Mouse (Mus musculus): ENCODE results near the gene Map1b. TPM values are rescaled to one million over a fixed set of nuclear protein-coding genes. Genes with fewer than 3 reads are reported as not detected.

Gene Map1b
- polyA plus RNA-seq, 2 experiments, result 0.19 to 1.7 TPM

DNA sequence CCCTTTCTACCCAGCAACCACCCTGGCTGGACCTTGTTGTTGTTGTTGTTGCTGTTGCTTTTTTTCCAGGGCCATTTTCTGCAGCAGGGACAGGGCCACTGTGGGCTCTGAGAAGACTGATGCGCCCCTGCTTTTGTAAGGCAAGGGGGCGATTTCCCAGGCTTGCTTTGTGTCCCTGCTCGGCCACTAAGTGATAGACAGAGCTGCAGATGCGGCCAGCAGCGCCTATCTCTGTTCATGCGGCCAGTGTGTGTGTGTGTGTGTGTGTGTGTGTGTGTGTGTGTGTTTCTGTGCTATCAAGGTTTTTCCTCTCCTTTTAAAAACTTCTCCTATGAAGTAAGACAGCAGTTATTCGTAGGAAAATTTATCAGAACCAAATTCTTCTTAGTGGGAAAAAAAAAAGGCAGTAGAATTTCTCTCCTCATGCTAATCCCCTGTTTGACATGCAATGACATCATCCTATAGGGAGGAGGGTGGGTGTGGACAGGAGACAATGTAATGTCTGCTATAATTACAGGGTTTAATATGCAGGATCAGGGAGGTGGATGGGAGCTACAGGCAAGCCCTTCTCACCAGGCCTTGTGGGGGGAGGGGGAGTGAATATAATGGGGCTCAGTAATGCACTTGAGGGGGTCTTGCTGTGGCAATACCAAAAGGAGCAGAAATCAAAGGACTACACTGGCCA, 23.6 kb downstream of the Map1b start:
- H3K36me3 ChIP-seq (replicated peaks; ENCODE audit: control insufficient read depth, insufficient read depth, low read depth), result no peaks in the 10 kb centered on the region
- TF ChIP-seq EP300 (IDR thresholded peaks at IDR 0.05; ENCODE audit: low read depth) (no peak), CTCF (IDR thresholded peaks at IDR 0.05; ENCODE audit: low read depth) (no peak)
- H3K27ac ChIP-seq, result no peak overlapping the region
- H3K4me3 ChIP-seq (ENCODE audit: insufficient read depth in 1 of 2, low read depth in 2 of 2, low read length in 2 of 2), result no peak overlapping the region
- 49% methylated on average over 7 of the region's 7 CpGs for WGBS (ENCODE audit: insufficient replicate concordance)
- no peak for ATAC-seq (ENCODE audit: insufficient read depth)
- H3K9ac ChIP-seq (replicated peaks), result no peak overlapping the region
- H3K4me2 ChIP-seq (ENCODE audit: low read depth), result no peak overlapping the region
- no peaks in the 10 kb centered on the region for H3K4me1 ChIP-seq (replicated peaks; ENCODE audit: control insufficient read depth in 2 of 2, insufficient read depth in 2 of 2, low read length in 1 of 2)
- no peaks in the 10 kb centered on the region for H3K27me3 ChIP-seq (ENCODE audit: control insufficient read depth, insufficient read depth, low read length)
- no peak for DNase-seq (ENCODE audit: low read depth in 3 of 3, low spot score in 3 of 3)
- no peaks in the 10 kb centered on the region for H3K9me3 ChIP-seq (ENCODE audit: control insufficient read depth, low read length)

DNA sequence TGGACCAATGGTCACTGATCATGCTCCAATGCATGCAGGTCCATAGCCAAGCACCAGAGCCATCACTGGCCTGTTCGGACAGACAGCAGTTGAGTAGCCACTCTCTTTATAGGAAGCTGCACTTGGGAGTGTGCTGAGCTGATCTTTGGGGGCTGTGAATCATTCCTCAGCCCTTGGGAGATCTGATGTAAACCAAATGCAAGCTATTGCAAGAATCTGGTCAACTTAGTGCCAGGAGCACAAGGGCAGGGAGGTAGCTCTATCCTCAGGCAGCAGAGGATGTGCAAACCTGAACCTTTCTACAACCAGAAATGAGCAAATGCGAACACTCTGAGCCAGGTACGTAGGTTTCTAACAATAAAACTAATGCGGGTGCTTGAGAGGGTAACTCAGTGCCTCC, 26.3 kb downstream of the Map1b start:
- DNase-seq (ENCODE audit: low read depth in 3 of 3, low spot score in 3 of 3) (no peak), ATAC-seq (ENCODE audit: insufficient read depth) (no peak)
- Histone ChIP-seq H3K27me3 (ENCODE audit: control insufficient read depth, insufficient read depth, low read length) (no peaks in the 10 kb centered on the region), H3K9me3 (ENCODE audit: control insufficient read depth, low read length) (no peaks in the 10 kb centered on the region), H3K4me1 (replicated peaks; ENCODE audit: control insufficient read depth in 2 of 2, insufficient read depth in 2 of 2, low read length in 1 of 2) (no peaks in the 10 kb centered on the region), H3K9ac (replicated peaks) (no peak overlapping the region), H3K4me3 (ENCODE audit: insufficient read depth in 1 of 2, low read depth in 2 of 2, low read length in 2 of 2) (no peak overlapping the region), H3K36me3 (replicated peaks; ENCODE audit: control insufficient read depth, insufficient read depth, low read depth) (no peaks in the 10 kb centered on the region), H3K4me2 (ENCODE audit: low read depth) (no peak overlapping the region), H3K27ac (no peak overlapping the region)
- 72% methylated on average over 4 of the region's 4 CpGs for WGBS (ENCODE audit: insufficient replicate concordance)
- no peak for TF ChIP-seq CTCF (IDR thresholded peaks at IDR 0.05; ENCODE audit: low read depth)

DNA sequence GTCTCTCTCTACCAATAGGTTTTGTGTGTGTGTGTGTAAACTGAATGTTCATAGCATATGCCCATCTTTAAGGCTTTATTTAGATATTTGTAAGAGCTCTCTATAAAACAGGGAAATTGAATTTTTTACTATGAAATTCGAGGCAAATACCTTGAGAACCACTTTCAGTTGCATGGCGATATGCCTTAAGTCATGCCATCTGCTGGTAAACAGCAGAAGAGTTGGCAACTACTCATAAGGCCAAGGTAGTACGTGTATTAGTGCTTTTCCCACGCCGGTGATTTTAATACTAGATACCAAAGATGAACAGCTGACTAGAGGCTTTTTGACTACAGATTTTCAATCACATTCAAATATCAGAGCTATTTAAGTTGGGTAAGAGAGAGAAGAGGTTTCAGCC, 27.2 kb downstream of the Map1b start:
- no peaks in the 10 kb centered on the region for H3K9me3 ChIP-seq (ENCODE audit: control insufficient read depth, low read length)
- no peaks in the 10 kb centered on the region for H3K27me3 ChIP-seq (ENCODE audit: control insufficient read depth, insufficient read depth, low read length)
- H3K4me3 ChIP-seq (ENCODE audit: insufficient read depth in 1 of 2, low read depth in 2 of 2, low read length in 2 of 2), result no peak overlapping the region
- DNase-seq (ENCODE audit: low read depth in 3 of 3, low spot score in 3 of 3), result no peak
- no peak for ATAC-seq (ENCODE audit: insufficient read depth)
- no peak overlapping the region for H3K27ac ChIP-seq
- no peaks in the 10 kb centered on the region for H3K36me3 ChIP-seq (replicated peaks; ENCODE audit: control insufficient read depth, insufficient read depth, low read depth)
- 72% methylated on average over 5 of the region's 5 CpGs for WGBS (ENCODE audit: insufficient replicate concordance)
- no peak overlapping the region for H3K9ac ChIP-seq (replicated peaks)
- no peak for TF ChIP-seq EP300 (IDR thresholded peaks at IDR 0.05; ENCODE audit: low read depth)
- TF ChIP-seq CTCF (IDR thresholded peaks at IDR 0.05; ENCODE audit: low read depth), result no peak
- H3K4me2 ChIP-seq (ENCODE audit: low read depth), result no peak overlapping the region
- no peaks in the 10 kb centered on the region for H3K4me1 ChIP-seq (replicated peaks; ENCODE audit: control insufficient read depth in 2 of 2, insufficient read depth in 2 of 2, low read length in 1 of 2)

DNA sequence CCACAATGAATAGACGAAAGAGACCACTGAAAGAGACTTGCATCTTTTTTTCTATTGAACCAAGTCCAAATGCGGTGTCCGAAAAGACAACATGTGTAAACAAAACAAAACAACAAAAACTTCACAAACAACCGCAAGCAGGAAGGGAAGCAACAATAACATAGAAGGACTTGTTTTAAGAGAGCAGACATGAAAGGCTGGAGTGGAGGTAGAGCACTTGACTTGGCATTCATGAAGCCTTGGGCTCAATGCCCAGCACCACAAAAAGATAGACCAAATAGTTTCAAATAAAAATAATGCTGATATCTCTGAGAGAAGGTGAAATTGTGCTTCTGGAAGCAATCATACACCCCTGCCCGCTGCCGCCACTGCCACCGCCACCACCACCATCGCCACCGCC, 30.5 kb downstream of the Map1b start:
- H3K9me3 ChIP-seq (ENCODE audit: control insufficient read depth, low read length), result no peaks in the 10 kb centered on the region
- H3K27ac ChIP-seq, result no peak overlapping the region
- no peaks in the 10 kb centered on the region for H3K27me3 ChIP-seq (ENCODE audit: control insufficient read depth, insufficient read depth, low read length)
- ATAC-seq (ENCODE audit: insufficient read depth), result no peak
- no peak overlapping the region for H3K4me2 ChIP-seq (ENCODE audit: low read depth)
- 82% methylated on average over 9 of the region's 9 CpGs for WGBS (ENCODE audit: insufficient replicate concordance)
- no peaks in the 10 kb centered on the region for H3K36me3 ChIP-seq (replicated peaks; ENCODE audit: control insufficient read depth, insufficient read depth, low read depth)
- no peak overlapping the region for H3K4me3 ChIP-seq (ENCODE audit: insufficient read depth in 1 of 2, low read depth in 2 of 2, low read length in 2 of 2)
- H3K4me1 ChIP-seq (replicated peaks; ENCODE audit: control insufficient read depth in 2 of 2, insufficient read depth in 2 of 2, low read length in 1 of 2), result no peaks in the 10 kb centered on the region
- TF ChIP-seq CTCF (IDR thresholded peaks at IDR 0.05; ENCODE audit: low read depth) (no peak), EP300 (IDR thresholded peaks at IDR 0.05; ENCODE audit: low read depth) (no peak)
- DNase-seq (ENCODE audit: low read depth in 3 of 3, low spot score in 3 of 3), result no peak
- H3K9ac ChIP-seq (replicated peaks), result no peak overlapping the region

DNA sequence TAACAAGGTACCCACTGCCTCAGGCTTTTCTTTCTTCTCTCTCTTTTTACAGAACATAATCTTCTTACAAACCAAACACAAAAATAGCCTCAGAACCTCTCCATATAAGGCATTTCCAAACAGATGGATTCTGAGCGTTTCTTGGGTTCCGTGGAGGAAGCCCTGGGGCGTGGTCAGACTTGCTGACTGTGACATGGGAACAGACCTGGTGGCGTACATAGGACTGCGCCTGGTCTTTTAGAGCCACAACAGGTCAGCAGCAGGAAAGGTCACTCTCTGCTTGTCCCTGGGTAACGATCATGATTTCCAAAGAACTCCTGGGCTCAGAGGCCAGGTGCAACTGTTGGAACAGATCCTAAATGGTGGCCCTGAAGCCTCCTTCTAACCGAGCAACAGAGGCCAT, 31.0 kb downstream of the Map1b start:
- Histone ChIP-seq H3K9ac (replicated peaks) (no peak overlapping the region), H3K27ac (no peak overlapping the region), H3K4me1 (replicated peaks; ENCODE audit: control insufficient read depth in 2 of 2, insufficient read depth in 2 of 2, low read length in 1 of 2) (no peaks in the 10 kb centered on the region), H3K36me3 (replicated peaks; ENCODE audit: control insufficient read depth, insufficient read depth, low read depth) (no peaks in the 10 kb centered on the region), H3K9me3 (ENCODE audit: control insufficient read depth, low read length) (no peaks in the 10 kb centered on the region), H3K27me3 (ENCODE audit: control insufficient read depth, insufficient read depth, low read length) (no peaks in the 10 kb centered on the region), H3K4me3 (ENCODE audit: insufficient read depth in 1 of 2, low read depth in 2 of 2, low read length in 2 of 2) (no peak overlapping the region), H3K4me2 (ENCODE audit: low read depth) (no peak overlapping the region)
- 73% methylated on average over 7 of the region's 7 CpGs for WGBS (ENCODE audit: insufficient replicate concordance)
- ATAC-seq (ENCODE audit: insufficient read depth) (no peak), DNase-seq (ENCODE audit: low read depth in 3 of 3, low spot score in 3 of 3) (no peak)
- TF ChIP-seq EP300 (IDR thresholded peaks at IDR 0.05; ENCODE audit: low read depth) (no peak), CTCF (IDR thresholded peaks at IDR 0.05; ENCODE audit: low read depth) (no peak)

Measured in liver, embryonic 14.5 days (tissue).